Mouse (Mus musculus): Measurements from ENCODE around the gene Ufsp1. TPM values are rescaled to one million over a fixed set of nuclear protein-coding genes. Genes with fewer than 3 reads are reported as not detected.
A peak's percentile ranks its signal among the peaks of the same experiment; 100 is the strongest.

Ufsp1 gene
- polyA plus RNA-seq, 1 experiment from 2014 or later, result 7.6 TPM

DNA sequence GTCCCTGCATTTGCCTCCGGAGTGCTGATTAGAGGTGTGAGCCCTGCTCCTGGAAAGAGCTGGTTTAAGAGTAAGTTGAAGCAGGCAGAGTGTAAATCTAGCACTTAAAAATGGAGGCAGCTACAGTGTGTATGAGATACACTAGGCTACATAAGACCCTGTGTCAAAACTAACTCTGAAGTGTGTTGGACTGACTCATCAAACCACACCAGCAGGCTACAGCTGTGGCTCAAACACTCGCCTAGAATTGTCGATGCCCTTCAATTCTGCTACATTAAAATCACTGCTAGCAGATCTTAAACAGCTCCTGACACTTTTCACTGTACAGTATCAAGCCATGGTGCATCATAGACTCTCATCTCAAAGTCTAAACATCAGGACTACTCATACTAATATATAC lies 9.7 kb downstream of the Ufsp1 start:
- DNase-seq (ENCODE audit: low spot score) (no peak), ATAC-seq (ENCODE audit: insufficient number of reproducible peaks, low FRiP score, low TSS enrichment, low read depth) (no peak)
- WGBS, result 77% methylated on average over 3 of the region's 3 CpGs
- H3K4me2 ChIP-seq (ENCODE audit: low read depth, severe bottlenecking), result no peak overlapping the region
- H3K4me3 ChIP-seq (ENCODE audit: low read depth, low read length), result no peak overlapping the region
- H3K27me3 ChIP-seq (ENCODE audit: control insufficient read depth, insufficient read depth, low read length), result no peaks in the 10 kb centered on the region
- H3K27ac ChIP-seq (replicated peaks; ENCODE audit: low read depth, low read length), result no peak overlapping the region
- H3K9ac ChIP-seq (ENCODE audit: low read length), result no peak overlapping the region
- H3K36me3 ChIP-seq (ENCODE audit: control insufficient read depth, insufficient read depth, low read length), result peaks cover 45% of the 10 kb centered on the region
- peaks cover 15% of the 10 kb centered on the region for H3K4me1 ChIP-seq (ENCODE audit: control insufficient read depth, insufficient read depth, low read length)
- peaks cover 3% of the 10 kb centered on the region; the same call in 1 of the 2 replicates for H3K9me3 ChIP-seq (ENCODE audit: control insufficient read depth, low read length)

DNA sequence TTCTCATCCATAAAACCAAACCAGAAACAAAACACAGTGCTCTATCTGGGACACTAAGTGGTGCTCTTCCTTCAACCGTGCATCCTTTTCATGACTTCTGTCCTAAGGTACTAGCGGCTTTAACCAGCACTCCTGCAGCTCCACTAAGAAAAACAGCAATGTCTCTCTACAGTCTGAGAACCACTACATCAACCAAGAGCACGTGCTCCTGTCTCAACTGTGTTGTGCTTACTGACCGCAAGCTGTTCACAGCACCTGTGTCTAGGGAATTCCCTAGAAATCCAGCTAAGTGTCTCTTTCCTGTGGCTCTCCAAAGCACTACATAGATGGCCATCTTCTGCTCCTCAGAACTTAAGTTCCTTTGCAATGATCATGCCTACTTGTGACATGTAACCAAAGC lies 10.4 kb downstream of the Ufsp1 start:
- peaks cover 15% of the 10 kb centered on the region for H3K4me1 ChIP-seq (ENCODE audit: control insufficient read depth, insufficient read depth, low read length)
- H3K4me3 ChIP-seq (ENCODE audit: low read depth, low read length), result no peak overlapping the region
- H3K4me2 ChIP-seq (ENCODE audit: low read depth, severe bottlenecking), result peak overlapping the region; percentile 36; the same call in 1 of the 2 replicates

DNA sequence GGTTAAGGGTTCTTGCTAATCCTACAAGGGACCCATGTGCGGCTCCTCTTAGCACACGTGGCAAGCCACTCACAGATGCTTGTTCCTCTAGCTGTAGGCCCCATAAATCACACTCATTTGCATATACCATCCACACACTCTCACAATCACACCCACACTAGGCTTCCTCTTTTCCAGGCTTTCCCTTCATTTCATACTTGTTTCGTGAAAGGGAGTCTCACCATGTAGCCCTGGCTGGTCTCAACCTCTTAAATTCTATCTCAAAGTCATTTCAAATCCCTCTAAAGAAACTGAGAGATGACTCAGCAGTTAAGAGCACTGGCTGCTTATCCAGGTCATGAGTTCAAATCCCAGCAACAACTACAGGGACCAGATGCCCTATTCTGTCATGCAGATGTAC lies 11.4 kb downstream of the Ufsp1 start:
- 51% methylated on average over 3 of the region's 3 CpGs for WGBS
- H3K4me1 ChIP-seq (ENCODE audit: control insufficient read depth, insufficient read depth, low read length), result peaks cover 15% of the 10 kb centered on the region
- peaks cover 3% of the 10 kb centered on the region; the same call in 1 of the 2 replicates for H3K9me3 ChIP-seq (ENCODE audit: control insufficient read depth, low read length)
- H3K36me3 ChIP-seq (ENCODE audit: control insufficient read depth, insufficient read depth, low read length), result peaks cover 41% of the 10 kb centered on the region
- no peaks in the 10 kb centered on the region for H3K27me3 ChIP-seq (ENCODE audit: control insufficient read depth, insufficient read depth, low read length)
- DNase-seq (ENCODE audit: low spot score), result no peak
- H3K4me2 ChIP-seq (ENCODE audit: low read depth, severe bottlenecking), result peak overlapping the region; percentile 36
- H3K9ac ChIP-seq (ENCODE audit: low read length), result no peak overlapping the region
- peak overlapping the region; percentile 80 for H3K4me3 ChIP-seq (ENCODE audit: low read depth, low read length)
- H3K27ac ChIP-seq (replicated peaks; ENCODE audit: low read depth, low read length), result no peak overlapping the region
- ATAC-seq (ENCODE audit: insufficient number of reproducible peaks, low FRiP score, low TSS enrichment, low read depth), result no peak

More for the DNA sequence above, 10.4 kb downstream of the Ufsp1 start:
- H3K36me3 ChIP-seq (ENCODE audit: control insufficient read depth, insufficient read depth, low read length), result peaks cover 45% of the 10 kb centered on the region
- no peak for DNase-seq (ENCODE audit: low spot score)
- ATAC-seq (ENCODE audit: insufficient number of reproducible peaks, low FRiP score, low TSS enrichment, low read depth), result no peak
- no peaks in the 10 kb centered on the region for H3K27me3 ChIP-seq (ENCODE audit: control insufficient read depth, insufficient read depth, low read length)
- WGBS, result 48% methylated on average over 4 of the region's 4 CpGs
- peaks cover 3% of the 10 kb centered on the region; the same call in 1 of the 2 replicates for H3K9me3 ChIP-seq (ENCODE audit: control insufficient read depth, low read length)
- H3K27ac ChIP-seq (replicated peaks; ENCODE audit: low read depth, low read length), result no peak overlapping the region
- no peak overlapping the region for H3K9ac ChIP-seq (ENCODE audit: low read length)

- H3K27ac ChIP-seq (replicated peaks; ENCODE audit: low read depth, low read length), result no peak overlapping the region
- peak overlapping the region; percentile 36 for H3K4me2 ChIP-seq (ENCODE audit: low read depth, severe bottlenecking)
- peaks cover 3% of the 10 kb centered on the region; the same call in 1 of the 2 replicates for H3K9me3 ChIP-seq (ENCODE audit: control insufficient read depth, low read length)
- peak overlapping the region; percentile 80 for H3K4me3 ChIP-seq (ENCODE audit: low read depth, low read length)
- ATAC-seq (ENCODE audit: insufficient number of reproducible peaks, low FRiP score, low TSS enrichment, low read depth) (no peak), DNase-seq (ENCODE audit: low spot score) (no peak)
- H3K36me3 ChIP-seq (ENCODE audit: control insufficient read depth, insufficient read depth, low read length), result peaks cover 37% of the 10 kb centered on the region
- peak overlapping the region; percentile 88 for H3K9ac ChIP-seq (ENCODE audit: low read length)
- no peaks in the 10 kb centered on the region for H3K27me3 ChIP-seq (ENCODE audit: control insufficient read depth, insufficient read depth, low read length)
- peaks cover 15% of the 10 kb centered on the region for H3K4me1 ChIP-seq (ENCODE audit: control insufficient read depth, insufficient read depth, low read length)
- WGBS, result 20% methylated on average over 12 of the region's 12 CpGs
Measured at GRCm38 (mm10) chr5:137306439-137307005, 12.1 kb downstream of the Ufsp1 start.

DNA sequence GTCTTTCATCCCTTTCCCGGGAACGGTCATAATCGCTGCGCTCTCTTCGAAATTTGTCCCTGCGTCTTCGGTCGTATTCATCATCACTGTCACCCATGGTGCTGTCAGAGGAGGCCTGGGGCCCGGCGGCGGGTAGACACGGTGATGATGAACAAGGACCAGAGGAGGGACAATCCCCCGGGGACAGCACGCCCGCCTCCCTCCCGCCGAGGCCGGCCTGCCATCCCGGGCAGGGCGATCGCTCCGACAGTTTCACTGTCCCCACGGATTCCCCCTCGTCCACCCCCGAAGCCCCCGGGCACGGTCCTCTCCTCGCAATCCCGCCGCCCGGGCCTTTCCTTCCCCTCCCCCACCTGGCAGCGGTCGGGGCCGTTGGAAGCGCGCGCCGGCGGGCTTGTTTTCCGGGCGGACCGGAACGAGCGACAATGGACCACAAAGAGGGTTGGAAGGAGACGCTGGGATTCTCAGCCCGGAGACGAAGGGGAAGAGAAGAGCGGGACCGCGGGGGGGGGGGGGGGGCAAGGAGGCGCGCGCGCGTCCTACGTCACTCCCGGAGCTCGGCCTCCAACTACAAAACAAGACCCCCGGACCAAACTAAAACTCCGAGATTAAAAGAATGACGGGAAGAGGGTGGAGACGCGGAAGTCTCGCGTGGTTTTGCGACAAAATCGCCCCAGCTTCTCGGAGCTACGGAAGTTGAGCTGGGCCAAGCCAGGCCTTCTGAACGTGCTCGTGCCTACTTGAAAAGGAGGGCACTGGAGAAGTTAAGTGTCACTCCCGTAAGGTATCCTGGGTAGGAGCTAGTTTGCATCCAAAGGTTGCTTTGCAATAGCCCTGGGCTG lies 12.9 kb downstream of the Ufsp1 start, which contains the start of gene Srrt:
Gene Srrt, minus strand, starts transcription at position 604 of the 842 bp plus-strand sequence.
- DNase-seq (ENCODE audit: low spot score), result peak; percentile 94
- peak; percentile 77 for ATAC-seq (ENCODE audit: insufficient number of reproducible peaks, low FRiP score, low TSS enrichment, low read depth)
- peak within 1 kb of the TSS; percentile 80 for H3K4me3 ChIP-seq (ENCODE audit: low read depth, low read length)
- H3K9me3 ChIP-seq (ENCODE audit: control insufficient read depth, low read length), result peaks cover 3% of the 10 kb centered on the region; the same call in 1 of the 2 replicates
- peak within 1 kb of the TSS; percentile 49 for H3K4me2 ChIP-seq (ENCODE audit: low read depth, severe bottlenecking)
- H3K36me3 ChIP-seq (ENCODE audit: control insufficient read depth, insufficient read depth, low read length), result peaks cover 30% of the 10 kb centered on the region
- no peaks in the 10 kb centered on the region for H3K27me3 ChIP-seq (ENCODE audit: control insufficient read depth, insufficient read depth, low read length)
- peak within 1 kb of the TSS; percentile 92 for H3K27ac ChIP-seq (replicated peaks; ENCODE audit: low read depth, low read length)
- H3K4me1 ChIP-seq (ENCODE audit: control insufficient read depth, insufficient read depth, low read length), result peaks cover 19% of the 10 kb centered on the region
- WGBS, result under 1% methylated on average over 52 of the region's 72 CpGs
- H3K9ac ChIP-seq (ENCODE audit: low read length), result peak within 1 kb of the TSS; percentile 88

DNA sequence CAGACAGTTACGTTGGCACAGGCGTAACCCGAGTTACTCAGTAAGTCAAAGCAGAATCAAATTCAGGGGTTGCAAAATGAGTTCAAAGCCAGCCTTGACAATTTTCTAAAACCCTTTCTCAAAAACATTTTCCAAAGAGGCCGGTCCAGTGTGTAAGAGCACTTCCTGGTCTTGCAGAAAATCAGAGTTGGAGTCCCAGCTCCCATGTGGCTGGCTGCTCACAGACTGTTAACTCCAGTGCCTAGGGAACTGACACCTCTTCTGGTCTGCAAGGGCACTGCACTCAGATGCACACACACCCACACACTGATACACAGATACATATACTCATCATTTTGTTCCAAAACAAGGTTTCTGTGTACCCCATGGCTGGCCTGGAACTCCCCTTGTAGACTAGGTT lies 13.9 kb downstream of the Ufsp1 start:
- Histone ChIP-seq H3K9ac (ENCODE audit: low read length) (no peak overlapping the region), H3K27me3 (ENCODE audit: control insufficient read depth, insufficient read depth, low read length) (no peaks in the 10 kb centered on the region), H3K4me3 (ENCODE audit: low read depth, low read length) (no peak overlapping the region), H3K36me3 (ENCODE audit: control insufficient read depth, insufficient read depth, low read length) (peaks cover 21% of the 10 kb centered on the region; the same call in 1 of the 2 replicates), H3K27ac (replicated peaks; ENCODE audit: low read depth, low read length) (no peak overlapping the region), H3K4me2 (ENCODE audit: low read depth, severe bottlenecking) (peak overlapping the region; percentile 49), H3K9me3 (ENCODE audit: control insufficient read depth, low read length) (peaks cover 3% of the 10 kb centered on the region; the same call in 1 of the 2 replicates), H3K4me1 (ENCODE audit: control insufficient read depth, insufficient read depth, low read length) (peaks cover 28% of the 10 kb centered on the region)
- no peak for DNase-seq (ENCODE audit: low spot score)
- 96% methylated on average over 4 of the region's 4 CpGs for WGBS
- ATAC-seq (ENCODE audit: insufficient number of reproducible peaks, low FRiP score, low TSS enrichment, low read depth), result no peak

DNA sequence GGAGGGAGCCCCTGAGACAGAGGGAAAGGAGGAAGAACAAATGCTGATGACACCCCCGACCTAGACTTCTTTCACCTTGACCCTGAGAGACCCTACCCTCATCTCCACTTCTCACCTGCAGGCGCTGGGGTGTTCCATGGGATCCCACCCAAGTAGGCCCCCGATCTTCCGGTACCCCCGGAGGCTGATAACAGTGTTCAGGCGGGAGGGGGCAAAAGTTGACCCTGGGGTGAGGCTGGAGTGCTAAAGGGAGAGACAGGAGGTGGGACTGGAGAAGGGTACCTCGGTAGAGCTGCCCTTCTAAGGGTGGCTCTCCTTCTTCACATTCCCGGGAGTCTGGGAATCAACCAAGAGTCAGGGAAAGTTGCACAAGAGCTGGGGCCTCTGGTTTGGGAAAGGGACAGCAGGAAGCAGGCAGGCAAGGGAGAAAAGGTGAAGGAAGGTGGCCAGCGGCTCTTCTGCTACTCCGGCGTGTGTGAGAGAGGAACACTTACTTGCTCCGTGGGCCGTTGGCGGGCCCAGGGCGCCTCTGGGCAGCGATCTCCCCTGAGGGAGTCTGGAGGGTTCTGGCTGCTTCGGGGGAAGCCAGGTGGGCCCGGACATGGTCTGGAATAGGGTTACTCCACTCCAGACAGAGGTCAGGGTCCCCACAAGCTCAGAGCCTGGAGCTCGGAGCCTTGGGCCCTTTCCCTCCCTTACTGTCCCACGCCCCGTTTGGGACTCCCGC lies 19.2 kb downstream of the Ufsp1 start:
- 3% methylated on average over 22 of the region's 22 CpGs for WGBS
- DNase-seq (ENCODE audit: low spot score), result no peak

More for the DNA sequence above, 19.2 kb downstream of the Ufsp1 start:
- Histone ChIP-seq H3K9ac (ENCODE audit: low read length) (peak overlapping the region; percentile 81), H3K9me3 (ENCODE audit: control insufficient read depth, low read length) (peaks cover 2% of the 10 kb centered on the region; the same call in 1 of the 2 replicates), H3K27ac (replicated peaks; ENCODE audit: low read depth, low read length) (peak overlapping the region; percentile 90), H3K4me2 (ENCODE audit: low read depth, severe bottlenecking) (peak overlapping the region; percentile 92), H3K4me1 (ENCODE audit: control insufficient read depth, insufficient read depth, low read length) (peaks cover 27% of the 10 kb centered on the region), H3K4me3 (ENCODE audit: low read depth, low read length) (peak overlapping the region; percentile 71), H3K36me3 (ENCODE audit: control insufficient read depth, insufficient read depth, low read length) (peaks cover 18% of the 10 kb centered on the region; the same call in 1 of the 2 replicates), H3K27me3 (ENCODE audit: control insufficient read depth, insufficient read depth, low read length) (no peaks in the 10 kb centered on the region)
- peak; percentile 41 for ATAC-seq (ENCODE audit: insufficient number of reproducible peaks, low FRiP score, low TSS enrichment, low read depth)

Data from limb, embryonic 11.5 days (tissue).